Mouse (Mus musculus) spleen, adult 2 months (tissue): Measurements from ENCODE around the gene Pcolce2. TPM values are rescaled to one million over a fixed set of nuclear protein-coding genes. Genes with fewer than 3 reads are reported as not detected.

Experiments
- DNase-seq, 2 experiments: peaks; one replicate each; pipeline versions ENCODE4 v3.0.0 to v3.0.0-alpha.2; 2012 to 2021; ENCODE audit warnings: low spot score in 2 of 2, low read depth in 1 of 2
- H3K27ac ChIP-seq: fragments of 200-500 bp; 2 replicates; pipeline ENCODE4 v1.5.1; 2012; ENCODE audit warnings: low read length, inconsistent platforms; ENCODE audit not compliant: insufficient read depth
- H3K27me3 ChIP-seq: fragments of 200-500 bp; 2 replicates; pipeline ENCODE4 v1.6.1; 2012; ENCODE audit warnings: mild to moderate bottlenecking, moderate library complexity, low read length, inconsistent platforms; ENCODE audit not compliant: control insufficient read depth, insufficient read depth
- H3K36me3 ChIP-seq: fragments of 200-500 bp; 2 replicates; pipeline ENCODE4 v1.6.1; 2012; ENCODE audit warnings: mild to moderate bottlenecking, low read length, inconsistent platforms; ENCODE audit not compliant: control insufficient read depth, insufficient read depth
- H3K4me1 ChIP-seq: fragments of 200-500 bp; 2 replicates; pipeline ENCODE4 v1.6.1; 2011; ENCODE audit warnings: inconsistent platforms; ENCODE audit not compliant: control insufficient read depth, insufficient read depth, insufficient read length
- H3K4me3 ChIP-seq: fragments of 200-500 bp; 2 replicates; pipeline ENCODE4 v1.5.1; 2011; ENCODE audit warnings: mild to moderate bottlenecking, inconsistent platforms; ENCODE audit not compliant: insufficient read depth, insufficient read length; ENCODE audit errors: extremely low read depth
- CTCF ChIP-seq: fragments of 200-500 bp; IDR thresholded peaks from 2 replicates; pipeline ENCODE4 v1.5.1; 2011; ENCODE audit warnings: mild to moderate bottlenecking, inconsistent platforms; ENCODE audit not compliant: insufficient read depth, insufficient read length, insufficient replicate concordance; ENCODE audit errors: extremely low read depth
- POLR2A ChIP-seq: fragments of 200-500 bp; IDR thresholded peaks from 2 replicates; pipeline ENCODE4 v1.6.1; 2011; ENCODE audit warnings: low read depth, low read length, inconsistent platforms
- WGBS: fragments of 180-500 bp; shearing (Covaris S2); methylation state at CpG from one replicate; pipeline ENCODE4 v1.1.7; 2018; 5-methylcytosine and 5-hydroxymethylcytosine counted together
- polyA plus RNA-seq: library from polyadenylated mRNA; depleted of rRNA; stranded (reverse); fragments of >200 nt; gene quantifications from 2 replicates; pipeline ENCODE4 v1.2.3, GENCODE M21; 2012; rRNA removed

Gene Pcolce2
- polyA plus RNA-seq, 1 experiment, result 0.40 TPM

DNA sequence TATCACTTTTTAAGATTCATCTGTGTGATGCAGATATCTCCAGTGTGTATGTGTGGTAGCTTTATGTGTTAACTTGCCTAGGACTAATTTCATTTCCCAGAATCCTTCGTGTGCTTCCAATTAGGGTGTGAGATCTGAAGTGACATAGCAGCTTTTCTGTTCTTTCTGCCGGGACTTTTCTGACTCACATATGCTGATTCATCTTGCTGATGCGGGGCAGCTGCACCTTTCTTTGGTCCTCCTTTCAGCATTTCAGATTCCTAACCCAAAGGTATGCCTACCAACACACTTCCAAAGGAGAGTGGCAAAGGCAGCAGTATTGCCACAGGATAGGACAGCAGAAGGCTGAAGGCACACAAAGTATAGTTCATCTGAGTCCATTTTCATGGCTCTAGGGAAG, 66.7 kb downstream of the Pcolce2 start:
- Histone ChIP-seq H3K27ac (no peak overlapping the region), H3K36me3 (no peaks in the 10 kb centered on the region), H3K4me1 (no peaks in the 10 kb centered on the region), H3K4me3 (no peak overlapping the region), H3K27me3 (no peaks in the 10 kb centered on the region)
- WGBS, result 64% methylated on average over 3 of the region's 3 CpGs
- DNase-seq, result no peak
- no peak for TF ChIP-seq POLR2A
- no peak for TF ChIP-seq CTCF

DNA sequence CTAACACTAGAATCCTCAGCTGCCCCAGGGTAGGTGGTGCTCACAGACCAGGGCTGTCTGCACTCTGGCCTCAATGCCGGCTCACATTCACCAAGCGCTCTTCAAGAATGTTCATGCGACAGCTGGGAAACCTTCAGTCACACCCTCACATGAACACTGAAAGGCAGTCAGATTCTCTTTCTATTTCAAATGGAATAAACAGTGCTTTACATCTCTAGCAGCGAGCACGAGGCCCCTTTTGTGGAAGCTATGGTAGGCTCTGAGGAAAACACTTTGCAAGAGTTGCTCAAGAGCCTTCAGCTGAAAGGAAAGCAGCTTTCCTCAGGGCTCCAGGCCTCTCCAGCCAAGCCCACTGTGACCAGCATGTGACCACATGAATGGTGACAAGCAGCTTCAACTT, 68.0 kb downstream of the Pcolce2 start:
- WGBS, result 92% methylated on average over 5 of the region's 5 CpGs
- no peak for DNase-seq
- TF ChIP-seq CTCF (no peak), POLR2A (no peak)

DNA sequence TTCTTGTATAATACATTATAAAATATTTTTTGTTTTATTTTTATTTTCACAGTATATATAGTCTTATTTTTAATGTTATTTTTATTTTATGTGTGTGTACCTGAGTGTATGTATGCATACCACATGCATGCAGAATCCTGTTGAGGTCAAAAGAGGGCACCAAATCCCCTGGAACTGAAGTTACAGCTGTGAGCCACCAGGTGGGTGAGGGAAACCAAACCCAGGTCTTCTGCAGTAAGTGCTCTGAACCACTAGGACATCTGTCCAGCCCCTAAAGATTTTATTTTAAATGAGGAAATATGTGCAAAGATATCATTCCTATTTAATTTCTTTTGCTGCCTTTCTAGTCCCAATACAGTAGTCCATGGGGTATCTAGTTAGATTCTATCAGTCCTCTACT, 71.5 kb downstream of the Pcolce2 start:
- no peaks in the 10 kb centered on the region for H3K4me1 ChIP-seq
- no peaks in the 10 kb centered on the region for H3K27me3 ChIP-seq
- no peak for DNase-seq
- TF ChIP-seq CTCF (no peak), POLR2A (no peak)
- no peak overlapping the region for H3K4me3 ChIP-seq
- no peak overlapping the region for H3K27ac ChIP-seq
- H3K36me3 ChIP-seq, result no peaks in the 10 kb centered on the region

More for the DNA sequence above, 68.0 kb downstream of the Pcolce2 start:
- Histone ChIP-seq H3K36me3 (no peaks in the 10 kb centered on the region), H3K27ac (no peak overlapping the region), H3K27me3 (no peaks in the 10 kb centered on the region), H3K4me3 (no peak overlapping the region), H3K4me1 (no peaks in the 10 kb centered on the region)

DNA sequence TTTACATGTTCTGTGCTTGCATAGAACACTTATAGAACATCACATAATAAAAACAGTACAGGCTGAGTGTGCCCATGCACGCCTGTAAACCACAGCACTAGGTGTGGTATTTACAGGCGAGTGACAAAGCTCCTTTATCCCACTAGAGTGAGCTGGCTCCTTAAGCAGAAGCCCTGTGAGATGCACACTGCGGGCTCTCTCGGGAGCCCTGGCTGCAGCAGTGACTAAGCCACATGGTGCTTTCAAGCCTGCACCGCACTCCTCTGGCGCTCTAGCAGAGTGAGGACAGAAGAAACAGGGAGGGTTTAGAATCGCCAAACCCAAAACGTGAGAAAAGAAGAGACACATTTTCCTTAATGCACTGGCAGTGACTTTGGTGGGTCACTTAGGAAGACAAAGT, 75.2 kb downstream of the Pcolce2 start:
- TF ChIP-seq POLR2A, result no peak
- no peak for TF ChIP-seq CTCF
- no peak for DNase-seq
- H3K4me1 ChIP-seq, result no peaks in the 10 kb centered on the region
- H3K27me3 ChIP-seq, result no peaks in the 10 kb centered on the region
- H3K4me3 ChIP-seq, result no peak overlapping the region
- H3K27ac ChIP-seq, result no peak overlapping the region
- WGBS, result 54% methylated on average over 8 of the region's 8 CpGs
- H3K36me3 ChIP-seq, result no peaks in the 10 kb centered on the region

DNA sequence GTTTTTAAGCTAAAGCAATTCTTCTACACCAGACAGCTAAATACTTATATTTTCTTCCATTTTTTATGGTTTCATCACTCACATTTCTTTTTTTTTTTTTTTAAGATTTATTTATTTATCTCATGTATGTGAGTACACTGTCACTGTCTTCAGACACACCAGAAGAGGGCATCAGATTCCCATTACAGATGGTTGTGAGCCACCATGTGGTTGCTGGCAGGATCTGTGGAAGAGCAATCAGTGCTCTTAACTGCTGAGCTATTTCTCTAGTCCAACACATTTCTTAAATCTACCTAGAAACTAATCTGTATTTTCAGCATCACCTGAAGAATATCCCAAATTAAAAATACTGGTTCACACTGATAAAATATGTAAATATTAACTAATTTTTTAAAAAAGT, 98.8 kb downstream of the Pcolce2 start:
- Histone ChIP-seq H3K4me1 (no peaks in the 10 kb centered on the region), H3K27ac (no peak overlapping the region), H3K4me3 (no peak overlapping the region), H3K36me3 (no peaks in the 10 kb centered on the region), H3K27me3 (no peaks in the 10 kb centered on the region)
- DNase-seq, result no peak
- no peak for TF ChIP-seq CTCF
- TF ChIP-seq POLR2A, result no peak

DNA sequence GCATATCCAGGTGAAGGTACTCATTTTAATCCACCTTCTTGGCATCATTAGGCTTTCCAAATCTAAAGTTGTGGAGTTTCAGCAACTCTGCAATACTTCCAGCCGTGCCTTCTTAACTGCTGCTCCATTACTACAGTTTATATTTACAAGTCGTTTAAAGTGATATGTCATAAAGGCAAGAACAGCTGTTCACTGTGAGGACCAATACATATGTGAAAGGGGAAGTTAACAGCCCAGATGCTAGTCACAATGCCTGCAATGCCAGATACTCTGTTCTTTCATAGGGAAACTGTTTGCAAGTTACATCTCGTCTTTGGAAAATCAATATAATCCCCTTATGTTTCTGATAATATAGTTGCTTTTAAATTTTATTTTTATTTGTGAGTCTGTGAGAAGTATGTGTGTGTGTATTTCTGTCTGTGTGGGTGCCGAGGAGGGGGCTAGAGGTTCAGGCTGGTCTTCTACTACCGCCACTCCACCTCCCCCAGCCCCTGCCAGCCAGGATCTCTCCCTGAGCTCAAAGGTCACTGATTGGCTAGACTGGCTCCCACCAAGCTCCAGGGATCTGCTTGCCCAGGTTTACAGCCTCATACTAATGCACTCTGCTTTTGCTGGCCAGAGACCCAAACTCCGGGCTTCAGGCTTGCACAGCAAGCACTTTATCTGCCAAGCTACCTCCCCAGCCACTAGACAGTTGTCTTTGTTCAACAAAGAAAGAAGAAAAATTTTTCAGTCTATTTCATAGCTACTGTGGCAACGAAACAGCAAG, 107.6 kb downstream of the Pcolce2 start:
- no peak for TF ChIP-seq POLR2A
- TF ChIP-seq CTCF, result no peak
- Histone ChIP-seq H3K27ac (no peak overlapping the region), H3K4me1 (peaks cover 5% of the 10 kb centered on the region), H3K4me3 (no peak overlapping the region), H3K27me3 (peaks cover 8% of the 10 kb centered on the region), H3K36me3 (no peaks in the 10 kb centered on the region)
- WGBS, result 47% methylated on average over 7 of the region's 7 CpGs
- DNase-seq, result no peak

DNA sequence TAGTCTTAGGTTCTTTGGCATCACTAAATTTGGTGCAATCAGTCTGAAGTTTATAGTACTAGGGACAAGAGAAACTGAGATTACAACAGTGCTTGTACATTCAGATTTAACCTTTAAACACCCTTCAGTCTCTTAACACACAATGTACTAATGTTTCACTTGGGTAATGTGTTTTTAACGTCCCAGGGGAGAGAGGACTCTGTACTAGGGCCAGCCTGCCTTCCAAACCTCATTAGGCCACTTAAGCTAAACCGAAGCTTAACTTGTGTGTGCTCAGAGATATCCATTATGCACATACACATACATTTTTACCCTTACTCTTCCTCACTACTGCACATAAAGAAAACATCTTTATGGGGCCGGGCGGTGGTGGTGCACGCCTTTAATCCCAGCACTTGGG, 109.9 kb downstream of the Pcolce2 start:
- no peak for TF ChIP-seq POLR2A
- no peak for TF ChIP-seq CTCF
- Histone ChIP-seq H3K4me1 (peaks cover 5% of the 10 kb centered on the region), H3K36me3 (no peaks in the 10 kb centered on the region), H3K27me3 (peaks cover 13% of the 10 kb centered on the region), H3K4me3 (no peak overlapping the region), H3K27ac (no peak overlapping the region)
- DNase-seq, result no peak
- WGBS, result 82% methylated on average over 5 of the region's 5 CpGs

Other genes starting within 250 kb of the Pcolce2 start
- gene Chst2, start 230.9 kb upstream of the Pcolce2 start, polyA plus RNA-seq, result 2.1 and 2.6 TPM in 2 replicates
- 1.6 and 1.7 TPM in 2 replicates for gene U2surp, start 125.6 kb upstream of the Pcolce2 start, polyA plus RNA-seq
- 16.5 and 21.3 TPM in 2 replicates for gene Paqr9, start 77.9 kb upstream of the Pcolce2 start, polyA plus RNA-seq
- gene Trpc1, start 112.8 kb downstream of the Pcolce2 start, polyA plus RNA-seq, result 0.60 and 1.0 TPM in 2 replicates
- gene Pls1, start 207.7 kb downstream of the Pcolce2 start, polyA plus RNA-seq, result 0.38 and 0.49 TPM in 2 replicates
- gene Atr, start 220.0 kb downstream of the Pcolce2 start, polyA plus RNA-seq, result 1.4 and 2.3 TPM in 2 replicates